Mouse (Mus musculus) E14TG2a.4 (cell line): ENCODE data around the gene Abcg3.

ENCODE experiments used
- CTCF ChIP-seq: conservative IDR thresholded peaks from 2 replicates; pipeline ENCODE4 v1.5.1; 2014; ENCODE audit warnings: low read length
- NANOG ChIP-seq: IDR thresholded peaks from 2 replicates; pipeline ENCODE4 v1.6.1; 2014; ENCODE audit warnings: borderline replicate concordance, low read length, mixed read lengths
- POU5F1 ChIP-seq: IDR thresholded peaks from 2 replicates; pipeline ENCODE4 v1.6.1; 2014; ENCODE audit warnings: low read length, borderline replicate concordance

DNA sequence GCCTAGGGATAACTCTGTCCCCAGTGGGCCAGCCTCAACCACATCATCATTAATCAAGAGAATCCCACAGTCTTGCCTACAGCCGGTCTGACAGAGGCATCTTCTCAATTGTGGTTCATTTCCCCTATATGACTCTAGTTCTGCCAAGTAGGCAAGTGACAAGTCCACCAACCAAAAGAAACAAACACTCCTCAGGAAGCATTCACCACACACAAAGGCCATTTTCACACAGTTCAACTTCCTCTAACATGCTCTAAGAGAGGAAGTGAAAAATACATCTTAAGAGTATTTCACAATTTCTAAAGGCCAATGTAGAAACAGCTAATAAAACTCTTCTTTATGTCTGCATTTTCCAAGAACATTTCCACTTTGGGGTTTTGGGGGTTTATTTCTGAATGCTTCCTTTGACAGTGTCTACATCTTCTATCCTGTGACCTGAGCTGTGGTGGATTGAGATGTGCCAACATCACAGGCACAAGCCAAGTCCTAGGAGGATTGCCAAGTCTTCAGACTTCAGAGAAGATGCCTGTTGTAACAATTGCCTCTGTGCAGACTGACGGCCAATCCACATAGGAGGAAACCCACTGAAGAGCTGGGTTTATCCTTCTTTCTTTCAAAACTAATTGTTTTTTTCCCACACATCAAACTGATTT is 24.3 kb downstream of the Abcg3 start:
- TF ChIP-seq CTCF, result no peak
- TF ChIP-seq NANOG, result no peak
- no peak for TF ChIP-seq POU5F1
